Mouse (Mus musculus) megakaryocyte, embryonic 14.5 days (primary cell): ENCODE results near the gene Fbxl12.

Experiments used
- FLI1 ChIP-seq: IDR thresholded peaks from 2 replicates; pipeline ENCODE4 v1.6.1; 2012; ENCODE audit warnings: low read length, inconsistent platforms, mixed read lengths
- GATA1 ChIP-seq: IDR thresholded peaks from 3 replicates; pipeline ENCODE4 v1.6.1; 2012; ENCODE audit warnings: mixed read lengths, low read length, inconsistent platforms, borderline replicate concordance

DNA sequence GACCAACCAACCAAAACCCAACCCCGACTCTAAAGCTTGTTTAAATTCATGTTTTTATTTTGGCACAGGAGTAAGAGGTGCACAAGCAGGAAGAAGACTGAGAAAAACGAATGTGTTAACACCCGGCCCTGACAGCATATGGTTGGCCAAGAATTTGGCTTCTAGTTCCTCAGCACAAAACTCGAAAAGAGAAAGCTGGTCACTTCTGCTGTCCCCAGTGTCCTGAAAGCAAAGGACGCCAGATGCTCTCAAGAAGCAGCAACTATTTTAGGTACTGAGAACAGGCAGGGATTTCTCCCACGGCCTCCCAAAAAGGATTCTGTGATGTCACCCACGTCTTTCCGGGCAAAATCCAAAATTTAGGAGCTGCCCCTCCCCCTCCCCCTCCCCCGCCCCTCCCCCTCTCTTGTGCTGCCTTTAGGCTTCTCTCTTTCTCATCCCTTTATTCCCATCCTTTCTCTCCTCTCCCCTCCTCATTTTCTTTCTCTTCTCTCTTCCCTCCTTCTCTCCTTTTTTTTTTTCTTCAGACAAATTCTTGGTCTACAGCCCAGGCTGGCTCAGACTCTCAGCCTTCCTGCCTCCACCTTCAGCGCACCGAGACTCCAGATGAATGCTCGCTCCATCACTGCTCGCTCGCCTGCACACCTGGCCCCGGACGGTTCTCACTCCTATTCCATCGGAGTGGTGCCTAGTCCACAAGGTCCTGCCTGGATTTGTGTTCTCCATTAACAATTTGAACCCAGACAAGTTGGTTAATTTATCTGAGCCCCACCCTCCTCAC, 40.7 kb upstream of the Fbxl12 start:
- no peak for TF ChIP-seq GATA1
- no peak for TF ChIP-seq FLI1
